Mouse (Mus musculus) midbrain, embryonic 10.5 days (tissue): ENCODE data around the gene Emp2. TPM values are rescaled to one million over a fixed set of nuclear protein-coding genes. Genes with fewer than 3 reads are reported as not detected.

Source experiments
- DNase-seq: peaks from one replicate; pipeline ENCODE4 v3.0.0-alpha.2; 2017; ENCODE audit warnings: low spot score
- H3K27ac ChIP-seq: fragments of 300-500 bp; sonication (generic); replicated peaks from 2 replicates; pipeline ENCODE4 v1.5.1; 2016; ENCODE audit warnings: mild to moderate bottlenecking
- H3K27me3 ChIP-seq: fragments of 300-500 bp; sonication (generic); 2 replicates; pipeline ENCODE4 v1.6.1; 2016; ENCODE audit warnings: low read depth, mild to moderate bottlenecking; ENCODE audit not compliant: poor library complexity, severe bottlenecking
- H3K36me3 ChIP-seq: fragments of 300-500 bp; sonication (generic); 2 replicates; pipeline ENCODE4 v1.6.1; 2016; ENCODE audit warnings: mild to moderate bottlenecking, moderate library complexity
- H3K4me1 ChIP-seq: fragments of 300-500 bp; sonication (generic); 2 replicates; pipeline ENCODE4 v1.6.1; 2016
- H3K4me3 ChIP-seq: fragments of 300-500 bp; sonication (generic); 2 replicates; pipeline ENCODE4 v1.5.1; 2016; ENCODE audit warnings: mild to moderate bottlenecking, moderate library complexity
- H3K9me3 ChIP-seq: fragments of 300-500 bp; sonication (generic); replicated peaks from 2 replicates; pipeline ENCODE4 v1.6.1; 2016; ENCODE audit warnings: mild to moderate bottlenecking
- WGBS: fragments of 180-500 bp; shearing (Covaris S2); methylation state at CpG from one replicate; pipeline ENCODE4 v1.1.7; 2016; 5-methylcytosine and 5-hydroxymethylcytosine counted together
- polyA plus RNA-seq: library from polyadenylated mRNA; unstranded; fragments of >200 nt; fragmentation: Nextera tagmentation; extraction: Ambion mirVana; gene quantifications from 2 replicates; pipeline ENCODE4 v1.2.1, GENCODE M21; 2016

Emp2 gene
- polyA plus RNA-seq, 1 experiment from 2014 or later = 3.3 TPM

DNA sequence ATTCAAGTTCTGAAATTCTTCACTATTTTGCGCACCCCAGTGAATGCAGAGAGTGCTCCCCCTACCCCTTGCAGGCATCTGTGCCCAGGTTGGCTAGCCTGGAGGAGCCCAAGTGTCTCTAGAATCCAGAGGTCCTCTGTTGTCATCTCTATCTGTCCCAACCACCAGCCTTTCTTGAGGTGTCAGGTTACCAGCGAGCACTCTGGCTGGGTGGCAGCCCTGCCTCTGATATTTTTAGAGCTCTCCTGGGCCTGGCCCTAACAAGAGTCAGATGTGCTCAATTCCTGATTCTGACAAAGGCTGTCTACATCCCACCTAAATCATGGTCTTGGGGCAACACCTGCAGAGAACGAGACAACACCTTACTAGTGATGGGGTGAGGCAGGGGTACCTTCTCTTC, 2.7 kb downstream of the Emp2 start:
- Histone ChIP-seq H3K4me1 (peaks cover 13% of the 10 kb centered on the region), H3K36me3 (no peaks in the 10 kb centered on the region), H3K27me3 (peaks cover 46% of the 10 kb centered on the region), H3K4me3 (no peak overlapping the region), H3K9me3 (no peaks in the 10 kb centered on the region), H3K27ac (no peak overlapping the region)
- no peak for DNase-seq
- WGBS = 64% methylated on average over 3 of the region's 3 CpGs

DNA sequence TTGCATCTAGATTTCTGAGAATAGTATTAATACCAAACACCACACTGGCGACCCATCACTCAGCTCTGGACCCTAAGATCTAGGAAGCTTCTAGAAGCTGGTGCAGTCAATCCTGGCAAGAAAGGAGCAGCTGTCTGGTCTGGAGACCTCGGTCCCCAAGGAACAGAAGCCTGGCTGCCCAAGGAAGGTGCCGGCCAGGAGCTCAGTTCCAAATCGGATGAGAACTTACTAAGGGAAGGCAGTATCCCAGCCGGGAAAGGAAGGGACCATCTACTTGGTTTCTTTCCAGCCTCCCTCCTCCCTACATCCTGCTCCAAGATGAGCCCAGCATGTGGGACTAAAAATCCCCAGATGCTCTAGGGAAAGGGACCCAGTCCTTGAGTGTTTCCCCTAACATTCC, 3.3 kb downstream of the Emp2 start:
- H3K4me1 ChIP-seq = peaks cover 13% of the 10 kb centered on the region
- DNase-seq = no peak
- 84% methylated on average over 5 of the region's 5 CpGs for WGBS
- H3K9me3 ChIP-seq = no peaks in the 10 kb centered on the region
- no peak overlapping the region for H3K27ac ChIP-seq
- H3K36me3 ChIP-seq = no peaks in the 10 kb centered on the region
- H3K27me3 ChIP-seq = peaks cover 45% of the 10 kb centered on the region
- H3K4me3 ChIP-seq = no peak overlapping the region

DNA sequence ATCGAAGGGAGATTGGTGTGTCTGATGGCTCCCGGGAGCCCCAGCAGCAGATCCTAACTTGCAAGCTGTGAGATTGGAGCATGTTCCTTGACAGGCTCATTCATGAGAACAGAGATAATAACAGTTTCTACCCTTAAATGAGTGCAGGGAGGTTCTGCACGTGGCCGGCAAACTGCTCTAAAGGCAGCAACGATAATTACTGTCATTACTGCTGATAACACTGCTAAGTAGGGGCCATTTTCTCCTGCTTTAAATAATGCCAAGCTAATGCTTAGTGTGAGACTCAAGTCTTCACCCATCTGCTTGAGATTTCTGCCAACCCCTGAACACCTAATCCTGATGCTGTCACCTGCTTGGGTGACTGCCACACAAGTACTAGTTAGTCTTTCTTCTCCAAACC, 6.4 kb downstream of the Emp2 start:
- Histone ChIP-seq H3K9me3 (no peaks in the 10 kb centered on the region), H3K27me3 (peaks cover 14% of the 10 kb centered on the region), H3K36me3 (no peaks in the 10 kb centered on the region), H3K4me1 (no peaks in the 10 kb centered on the region), H3K4me3 (no peak overlapping the region), H3K27ac (no peak overlapping the region)
- 93% methylated on average over 5 of the region's 5 CpGs for WGBS
- no peak for DNase-seq

DNA sequence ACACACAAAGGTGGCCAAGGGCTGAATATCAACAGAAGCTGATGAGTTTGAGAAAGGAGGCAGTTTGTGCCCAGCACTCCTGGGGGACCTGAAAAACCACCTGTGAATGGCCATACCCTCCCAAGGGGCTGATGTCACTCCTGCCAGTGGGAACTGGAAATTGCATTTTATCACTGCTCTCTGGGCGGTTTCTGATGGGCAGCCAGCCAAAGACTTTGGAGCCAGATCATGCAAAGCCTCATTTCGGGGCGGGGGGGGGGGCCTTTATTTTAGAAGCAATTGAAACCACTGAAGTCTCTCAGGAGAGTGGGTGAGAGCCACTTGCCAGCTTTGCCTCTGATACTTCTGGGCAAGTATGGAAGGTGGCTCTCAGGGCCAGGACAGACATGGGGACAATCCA, 7.7 kb downstream of the Emp2 start:
- Histone ChIP-seq H3K27ac (no peak overlapping the region), H3K4me1 (no peaks in the 10 kb centered on the region), H3K9me3 (no peaks in the 10 kb centered on the region), H3K27me3 (0 out of 2 replicates have a peak, but pooled peaks cover 1% of the 10 kb centered on the region), H3K4me3 (no peak overlapping the region), H3K36me3 (no peaks in the 10 kb centered on the region)
- DNase-seq = no peak
- WGBS = 82% methylated on average over 3 of the region's 3 CpGs

DNA sequence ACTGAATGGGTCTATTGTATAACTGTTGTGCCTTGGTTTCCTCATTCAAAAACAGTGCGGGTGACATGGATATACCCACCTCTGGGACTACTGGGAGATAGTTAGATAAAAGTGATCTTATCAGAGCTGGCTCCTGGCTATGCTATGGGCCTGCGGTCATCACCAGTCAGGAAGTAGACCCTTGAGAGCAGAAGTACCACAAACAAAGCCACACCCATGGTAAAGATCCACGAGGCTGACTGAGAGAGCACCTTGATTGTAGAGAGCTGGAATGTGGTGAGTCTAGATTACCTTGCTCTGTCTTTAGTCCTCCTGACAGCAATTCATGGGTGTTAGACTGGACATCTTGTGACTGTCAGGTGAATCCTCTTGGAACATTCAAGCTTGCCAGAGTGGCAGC, 12.4 kb downstream of the Emp2 start:
- Histone ChIP-seq H3K4me1 (no peaks in the 10 kb centered on the region), H3K4me3 (no peak overlapping the region), H3K27ac (no peak overlapping the region), H3K36me3 (no peaks in the 10 kb centered on the region), H3K9me3 (no peaks in the 10 kb centered on the region), H3K27me3 (no peaks in the 10 kb centered on the region)
- 85% methylated on average over 3 of the region's 3 CpGs for WGBS
- DNase-seq = no peak

DNA sequence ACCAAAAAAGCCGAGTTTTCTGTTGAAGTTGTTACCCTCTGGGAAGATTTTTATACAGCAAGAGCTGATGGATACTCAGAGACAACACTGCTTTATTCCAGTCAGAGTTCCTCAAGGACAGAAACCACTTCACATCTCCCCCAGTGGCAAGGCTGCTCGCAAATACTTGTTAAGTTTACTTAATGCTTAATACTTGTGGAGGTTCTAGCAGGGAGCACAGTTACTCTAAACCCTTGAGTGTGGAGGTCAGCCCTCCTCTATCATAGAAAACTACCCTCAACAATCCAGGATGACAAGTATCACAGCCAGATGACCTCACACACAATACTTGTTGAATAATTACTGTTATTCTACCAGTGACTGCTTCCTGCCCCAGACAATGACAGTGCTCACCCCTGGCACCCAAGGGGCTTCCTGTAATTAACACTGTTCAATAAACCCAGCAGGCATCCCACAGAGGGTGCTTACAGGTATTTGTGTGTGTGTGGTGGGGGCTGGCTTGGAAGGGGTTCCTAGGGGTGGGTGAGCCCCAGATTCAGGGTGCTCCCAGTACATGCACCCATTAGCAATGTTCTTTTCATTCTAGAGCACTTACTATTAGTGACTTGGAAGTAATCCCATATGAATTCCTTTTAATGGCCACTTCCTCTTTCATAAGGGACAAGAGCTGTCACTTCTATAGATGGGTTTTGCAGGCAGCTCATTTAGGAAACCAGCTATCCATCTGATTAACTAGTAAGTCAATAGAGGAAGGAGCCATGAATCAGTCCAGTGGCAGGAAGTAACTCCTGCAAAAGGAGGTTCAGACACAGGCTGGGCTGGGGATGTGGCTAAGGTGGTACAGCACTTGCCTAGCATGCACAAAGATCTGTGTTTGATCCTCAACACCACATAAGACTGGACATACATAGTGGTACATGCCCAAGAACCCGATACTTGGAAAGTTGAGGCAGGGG, 13.3 kb downstream of the Emp2 start:
- no peaks in the 10 kb centered on the region for H3K9me3 ChIP-seq
- no peak overlapping the region for H3K27ac ChIP-seq
- no peak overlapping the region for H3K4me3 ChIP-seq
- no peaks in the 10 kb centered on the region for H3K4me1 ChIP-seq
- H3K36me3 ChIP-seq = no peaks in the 10 kb centered on the region
- no peaks in the 10 kb centered on the region for H3K27me3 ChIP-seq
- WGBS = 85% methylated on average over 3 of the region's 3 CpGs
- no peak for DNase-seq

DNA sequence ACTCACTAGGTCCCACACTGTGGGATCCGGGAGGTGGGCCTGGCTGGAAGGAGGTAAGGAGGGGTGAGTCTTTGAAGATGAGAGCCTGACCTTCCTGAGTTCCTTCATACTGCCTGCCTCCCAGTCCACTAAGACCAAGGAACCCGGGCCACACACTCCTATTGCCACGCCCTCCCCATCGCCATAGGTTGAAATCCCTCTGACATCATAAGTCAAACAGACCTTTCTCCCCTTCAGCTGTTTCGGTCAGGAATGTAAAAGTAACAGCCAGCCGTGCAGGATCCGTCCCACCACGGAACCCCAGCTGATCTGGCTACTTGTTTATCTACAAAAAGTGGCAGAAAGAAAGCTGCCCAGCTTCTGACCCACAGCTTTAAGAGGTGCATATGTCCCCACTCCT, 14.1 kb downstream of the Emp2 start:
- Histone ChIP-seq H3K27me3 (no peaks in the 10 kb centered on the region), H3K4me3 (no peak overlapping the region), H3K36me3 (no peaks in the 10 kb centered on the region), H3K4me1 (no peaks in the 10 kb centered on the region), H3K9me3 (no peaks in the 10 kb centered on the region), H3K27ac (no peak overlapping the region)
- 44% methylated on average over 8 of the region's 8 CpGs for WGBS
- no peak for DNase-seq

DNA sequence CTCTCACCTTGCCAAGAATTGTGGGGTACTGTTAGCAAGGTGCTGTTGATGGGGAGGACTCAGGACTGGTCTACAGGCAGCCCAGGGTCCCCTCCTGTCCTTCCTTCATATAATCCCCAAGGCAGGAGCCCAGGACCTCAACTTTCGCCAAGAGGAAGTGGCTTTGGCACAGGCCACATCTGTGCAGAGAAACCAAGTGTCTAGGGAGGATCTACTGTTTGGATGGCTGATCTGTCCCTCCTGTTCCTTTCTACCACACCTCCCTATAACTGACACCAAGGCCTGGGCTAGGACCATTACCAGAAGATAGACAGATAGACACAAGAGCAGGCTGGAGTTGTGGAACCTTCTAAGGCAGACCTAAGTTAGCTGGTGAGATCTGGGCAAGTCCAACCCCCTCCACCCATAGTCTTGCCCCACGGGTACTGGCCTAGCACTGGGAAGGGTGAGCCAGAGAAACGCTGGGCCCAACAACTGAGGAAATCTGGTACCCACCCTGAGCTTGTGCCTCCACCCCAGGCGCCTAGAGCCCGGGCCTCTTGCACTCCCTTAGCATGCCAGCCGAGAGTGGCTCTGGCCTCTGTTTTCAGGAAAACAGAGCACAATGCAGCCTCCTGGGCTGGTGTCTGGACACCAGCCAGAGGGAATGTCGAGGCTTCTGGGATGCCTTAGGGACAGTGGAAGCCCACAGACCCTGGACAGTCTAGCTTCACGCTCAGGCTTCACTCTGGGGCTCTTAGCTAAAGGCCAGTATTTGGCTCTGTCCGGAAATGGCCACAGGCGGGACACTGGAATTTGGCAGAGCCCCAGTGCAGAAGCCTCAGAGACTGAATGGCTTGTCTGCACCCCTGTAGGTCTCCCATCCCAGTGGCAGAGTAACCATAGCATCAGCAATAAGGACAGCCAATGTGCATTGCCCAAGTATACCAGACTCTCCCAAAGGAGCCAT, 15.8 kb downstream of the Emp2 start:
- H3K36me3 ChIP-seq = no peaks in the 10 kb centered on the region
- 88% methylated on average over 10 of the region's 10 CpGs for WGBS
- H3K27ac ChIP-seq = no peak overlapping the region
- no peaks in the 10 kb centered on the region for H3K27me3 ChIP-seq
- no peak overlapping the region for H3K4me3 ChIP-seq
- no peaks in the 10 kb centered on the region for H3K9me3 ChIP-seq
- no peak for DNase-seq
- no peaks in the 10 kb centered on the region for H3K4me1 ChIP-seq

DNA sequence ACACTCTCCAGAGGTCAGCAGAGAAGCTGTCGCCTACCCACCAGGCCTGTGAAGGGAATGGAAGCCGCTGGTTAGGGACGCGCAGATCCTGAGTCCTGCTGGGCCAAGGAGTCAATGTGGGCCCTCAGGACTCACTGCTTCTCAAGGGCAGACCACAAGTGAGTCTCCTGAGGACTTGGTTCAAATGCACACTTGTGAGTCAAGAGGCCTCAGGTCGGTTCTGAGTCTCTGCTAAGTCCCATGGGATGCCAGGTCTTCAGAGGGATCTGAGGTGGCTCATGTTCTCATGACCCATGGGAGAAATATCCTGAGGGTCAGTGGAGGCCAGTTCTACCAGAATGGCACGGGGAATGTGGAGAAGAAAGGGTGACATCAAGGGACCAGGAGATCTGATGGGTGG, 25.7 kb downstream of the Emp2 start:
- no peak for DNase-seq
- no peaks in the 10 kb centered on the region for H3K27me3 ChIP-seq
- H3K36me3 ChIP-seq = no peaks in the 10 kb centered on the region
- H3K9me3 ChIP-seq = no peaks in the 10 kb centered on the region
- 86% methylated on average over 6 of the region's 6 CpGs for WGBS
- H3K27ac ChIP-seq = no peak overlapping the region
- H3K4me3 ChIP-seq = no peak overlapping the region
- H3K4me1 ChIP-seq = no peaks in the 10 kb centered on the region

DNA sequence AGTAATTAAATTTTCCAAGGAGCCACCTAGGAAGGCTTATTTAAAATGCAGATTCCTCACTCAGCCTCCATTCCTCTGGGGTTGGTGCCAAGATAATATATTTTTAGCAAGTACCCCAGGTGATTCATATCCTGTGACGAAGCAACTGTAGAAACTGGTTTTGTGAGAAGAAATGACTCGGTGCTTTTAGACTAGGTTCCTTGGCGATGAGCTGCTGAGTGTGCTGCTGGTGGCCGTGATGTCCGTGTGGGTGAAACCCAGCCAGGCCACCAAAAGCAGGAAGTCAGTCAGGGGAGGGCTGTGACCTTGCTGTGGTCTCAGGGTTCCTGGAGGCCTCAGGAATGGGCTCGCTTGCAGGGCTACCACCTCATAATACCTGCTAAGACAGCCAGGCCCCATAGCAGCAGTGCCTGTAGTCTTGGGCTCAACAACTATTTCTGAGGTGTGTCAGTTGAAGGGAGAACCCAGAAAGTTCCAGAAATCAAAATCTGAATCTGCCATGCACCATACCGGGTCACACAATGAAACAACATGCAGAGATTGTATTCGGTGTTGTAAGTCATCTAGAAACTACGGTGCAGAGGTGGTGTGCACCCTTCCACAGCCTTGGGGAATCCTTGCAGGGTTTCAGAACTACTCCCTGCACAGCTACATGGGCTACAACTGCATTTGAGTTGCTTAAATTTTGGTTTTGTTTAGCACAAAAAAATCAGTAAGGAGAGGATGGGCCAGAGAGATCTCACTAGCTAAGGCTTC, 27.1 kb downstream of the Emp2 start:
- H3K4me1 ChIP-seq = no peaks in the 10 kb centered on the region
- no peak for DNase-seq
- H3K27ac ChIP-seq = no peak overlapping the region
- no peak overlapping the region for H3K4me3 ChIP-seq
- H3K36me3 ChIP-seq = no peaks in the 10 kb centered on the region
- no peaks in the 10 kb centered on the region for H3K27me3 ChIP-seq
- H3K9me3 ChIP-seq = no peaks in the 10 kb centered on the region
- 90% methylated on average over 9 of the region's 9 CpGs for WGBS

DNA sequence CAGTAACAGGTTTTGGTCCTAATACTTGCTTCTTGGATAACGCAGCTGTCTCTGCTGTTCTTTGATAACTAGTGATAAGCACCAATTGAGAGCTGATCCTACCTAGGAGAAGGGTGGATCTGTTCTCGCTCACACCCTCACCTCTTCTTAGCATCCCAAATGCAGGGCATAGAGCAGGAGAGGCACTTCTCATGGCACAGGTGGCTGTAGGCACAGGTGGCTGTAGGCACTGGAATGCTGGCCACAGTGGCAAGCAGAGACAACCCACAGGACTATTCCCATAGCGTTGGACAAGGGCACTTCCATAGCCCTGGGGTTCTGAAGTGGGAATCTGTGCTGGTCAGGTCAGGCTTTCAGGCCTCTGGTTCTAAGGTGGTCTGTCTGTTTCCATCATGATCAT, 31.9 kb downstream of the Emp2 start:
- Histone ChIP-seq H3K4me3 (no peak overlapping the region), H3K36me3 (no peaks in the 10 kb centered on the region), H3K4me1 (no peaks in the 10 kb centered on the region), H3K9me3 (no peaks in the 10 kb centered on the region), H3K27me3 (no peaks in the 10 kb centered on the region), H3K27ac (no peak overlapping the region)
- 88% methylated on average over 3 of the region's 3 CpGs for WGBS
- no peak for DNase-seq

DNA sequence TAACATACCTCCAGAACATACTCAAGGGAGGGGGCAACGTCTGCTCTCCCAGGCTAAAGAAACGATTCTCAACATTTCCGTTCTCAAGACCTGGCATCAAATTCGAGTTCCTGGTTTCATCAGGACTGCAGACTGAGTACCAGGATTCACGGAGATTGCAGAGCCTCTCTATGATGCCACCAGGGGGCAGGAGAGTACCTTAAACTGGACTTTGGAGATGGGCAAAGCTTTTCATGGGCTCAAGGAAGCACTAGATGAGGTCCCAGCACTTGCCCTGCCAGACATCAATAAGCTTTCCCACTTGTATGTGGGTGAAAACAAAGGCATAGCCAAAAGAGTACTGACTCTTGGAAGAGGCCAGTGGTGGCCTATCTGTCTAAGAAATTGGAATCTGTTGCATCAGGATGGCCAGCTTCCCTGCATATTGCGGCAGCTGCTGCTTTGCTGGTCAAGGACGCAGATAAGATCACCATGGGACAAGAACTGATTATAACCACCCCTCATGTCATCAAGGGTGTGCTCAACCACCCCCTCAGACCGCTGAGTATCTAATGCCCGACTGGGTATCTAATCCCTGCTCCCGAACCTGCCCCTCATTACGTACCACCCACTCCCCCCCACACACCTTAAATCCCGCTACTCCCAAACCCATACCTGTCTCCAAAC, 33.3 kb downstream of the Emp2 start:
- peak; percentile 70 for DNase-seq
- Histone ChIP-seq H3K4me1 (no peaks in the 10 kb centered on the region), H3K36me3 (no peaks in the 10 kb centered on the region), H3K9me3 (no peaks in the 10 kb centered on the region), H3K27me3 (no peaks in the 10 kb centered on the region), H3K27ac (no peak overlapping the region), H3K4me3 (no peak overlapping the region)
- 55% methylated on average over 12 of the region's 12 CpGs for WGBS
